Mouse (Mus musculus) forebrain, embryonic 11.5 days (tissue): Measurements from ENCODE around the gene Tsnax. TPM values are rescaled to one million over a fixed set of nuclear protein-coding genes. Genes with fewer than 3 reads are reported as not detected.

ENCODE experiments used
- ATAC-seq: fragments of 200-750 bp; cut with Nextera tagmentation; replicated peaks from 2 replicates; pipeline ENCODE4 v1.8.0; 2017; ENCODE audit warnings: moderate TSS enrichment; ENCODE audit not compliant: low FRiP score
- DNase-seq: peaks from one replicate; pipeline ENCODE4 v3.0.0-alpha.2; 2017; ENCODE audit warnings: low spot score
- H3K27ac ChIP-seq: fragments of 300-500 bp; sonication (generic); 2 replicates; pipeline ENCODE4 v1.5.1; 2014; ENCODE audit warnings: low read depth, low read length
- H3K27me3 ChIP-seq: fragments of 300-500 bp; sonication (generic); 2 replicates; pipeline ENCODE4 v1.6.1; 2014; ENCODE audit warnings: mild to moderate bottlenecking, low read length, mixed read lengths; ENCODE audit not compliant: control insufficient read depth, insufficient read depth
- H3K36me3 ChIP-seq: fragments of 300-500 bp; sonication (generic); 2 replicates; pipeline ENCODE4 v1.6.1; 2014; ENCODE audit warnings: mild to moderate bottlenecking, low read length, moderate library complexity, mixed read lengths; ENCODE audit not compliant: control insufficient read depth, insufficient read depth
- H3K4me1 ChIP-seq: fragments of 300-500 bp; sonication (generic); replicated peaks from 2 replicates; pipeline ENCODE4 v1.6.1; 2014; ENCODE audit warnings: low read length, mixed read lengths; ENCODE audit not compliant: control insufficient read depth, insufficient read depth
- H3K4me2 ChIP-seq: fragments of 300-500 bp; sonication (generic); 2 replicates; pipeline ENCODE4 v1.6.1; 2014; ENCODE audit warnings: low read depth, mild to moderate bottlenecking, low read length, moderate library complexity, mixed read lengths; ENCODE audit not compliant: severe bottlenecking
- H3K4me3 ChIP-seq: fragments of 300-500 bp; sonication (generic); 2 replicates; pipeline ENCODE4 v1.5.1; 2014; ENCODE audit warnings: low read depth, low read length
- H3K9ac ChIP-seq: fragments of 300-500 bp; sonication (generic); 2 replicates; pipeline ENCODE4 v1.6.1; 2014; ENCODE audit warnings: low read length
- H3K9me3 ChIP-seq: fragments of 300-500 bp; sonication (generic); 2 replicates; pipeline ENCODE4 v1.6.1; 2016; ENCODE audit warnings: low read length, mixed read lengths; ENCODE audit not compliant: control insufficient read depth
- WGBS: fragments of 180-500 bp; shearing (Covaris S2); extraction: QIAGEN DNeasy Blood & Tissue Kit; methylation state at CpG from one replicate; pipeline ENCODE4 v1.1.7; 2014; 5-methylcytosine and 5-hydroxymethylcytosine counted together
- polyA plus RNA-seq: library from polyadenylated mRNA; unstranded; fragments of >200 nt; fragmentation: Nextera tagmentation; extraction: Ambion mirVana; gene quantifications from 2 replicates; pipeline ENCODE4 v1.2.1, GENCODE M21; 2014

Tsnax gene
- polyA plus RNA-seq, 1 experiment from 2014 or later = 126 TPM

- WGBS = 35% methylated on average over 8 of the region's 8 CpGs
- Histone ChIP-seq H3K9ac (no peak overlapping the region), H3K36me3 (no peaks in the 10 kb centered on the region; the same call in 1 of the 2 replicates), H3K27me3 (no peaks in the 10 kb centered on the region), H3K27ac (no peak overlapping the region), H3K4me3 (no peak overlapping the region), H3K4me2 (no peak overlapping the region), H3K9me3 (no peaks in the 10 kb centered on the region), H3K4me1 (no peaks in the 10 kb centered on the region)
- DNase-seq (peak; percentile 86), ATAC-seq (peak; percentile 61)
Measured at GRCm38 (mm10) chr8:125034669-125035068, 21.9 kb downstream of the Tsnax start.

- whole genome bisulfite sequencing = 90% methylated on average over 7 of the region's 7 CpGs
- Histone ChIP-seq H3K9me3 (no peaks in the 10 kb centered on the region), H3K27me3 (no peaks in the 10 kb centered on the region), H3K4me1 (no peaks in the 10 kb centered on the region), H3K4me3 (no peak overlapping the region), H3K4me2 (no peak overlapping the region), H3K27ac (no peak overlapping the region), H3K9ac (no peak overlapping the region), H3K36me3 (no peaks in the 10 kb centered on the region; the same call in 1 of the 2 replicates)
- DNase-seq (no peak), ATAC-seq (no peak)
Measured at GRCm38 (mm10) chr8:125037081-125037480, 24.3 kb downstream of the Tsnax start.

GRCm38 (mm10) chr8:125038731-125039130 is 25.9 kb downstream of the Tsnax start:
- no peak overlapping the region for H3K9ac ChIP-seq

DNA sequence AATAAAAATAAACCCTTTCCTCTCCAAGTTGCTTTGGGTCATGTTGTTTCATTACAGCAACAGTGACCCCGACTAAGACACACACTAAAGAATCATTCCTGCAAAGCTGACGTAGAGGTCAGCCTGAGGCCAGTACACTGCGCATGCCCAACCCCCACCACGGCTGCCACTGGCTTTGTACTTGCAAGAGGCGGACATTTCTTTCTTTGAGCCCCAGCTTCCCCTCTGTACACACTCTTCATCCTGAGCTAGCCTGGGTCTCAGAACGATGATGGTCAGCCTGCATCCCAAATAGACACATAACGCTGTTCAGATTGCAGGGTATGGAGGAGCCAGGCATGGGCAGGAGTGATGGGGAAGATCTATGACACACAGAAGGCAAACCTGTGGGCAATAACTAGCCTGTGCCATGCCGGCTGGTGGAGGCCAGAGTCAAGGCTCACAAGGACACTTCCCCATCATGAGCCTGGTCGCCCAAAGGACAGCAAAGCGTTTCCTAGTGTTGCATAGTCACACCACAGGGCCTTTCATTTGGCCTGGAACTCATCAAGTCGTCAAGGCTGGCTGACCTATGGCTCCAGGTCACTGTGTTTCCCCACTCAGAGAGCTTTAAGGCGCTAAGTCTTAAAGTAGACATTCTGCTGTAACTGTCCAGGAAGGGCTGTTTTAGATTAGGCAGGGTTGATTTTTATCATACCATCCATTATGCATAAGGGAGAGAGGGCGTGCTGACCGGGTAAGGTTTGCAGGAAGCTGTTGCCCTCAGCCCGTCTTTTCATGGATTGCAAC is 28.0 kb downstream of the Tsnax start:
- no peak for ATAC-seq
- no peaks in the 10 kb centered on the region for H3K4me1 ChIP-seq
- WGBS = 82% methylated on average over 15 of the region's 15 CpGs
- H3K27me3 ChIP-seq = no peaks in the 10 kb centered on the region
- H3K27ac ChIP-seq = no peak overlapping the region
- no peak overlapping the region for H3K9ac ChIP-seq
- no peaks in the 10 kb centered on the region for H3K9me3 ChIP-seq
- no peak for DNase-seq
- no peak overlapping the region for H3K4me3 ChIP-seq
- no peak overlapping the region for H3K4me2 ChIP-seq
- no peaks in the 10 kb centered on the region; the same call in 1 of the 2 replicates for H3K36me3 ChIP-seq

More at GRCm38 (mm10) chr8:125038731-125039130, 25.9 kb downstream of the Tsnax start:
- H3K4me3 ChIP-seq = no peak overlapping the region
- H3K4me2 ChIP-seq = no peak overlapping the region
- 94% methylated on average over 15 of the region's 15 CpGs for WGBS
- ATAC-seq (no peak), DNase-seq (no peak)
- no peaks in the 10 kb centered on the region for H3K9me3 ChIP-seq
- H3K36me3 ChIP-seq = no peaks in the 10 kb centered on the region; the same call in 1 of the 2 replicates
- H3K27me3 ChIP-seq = no peaks in the 10 kb centered on the region
- H3K4me1 ChIP-seq = no peaks in the 10 kb centered on the region
- no peak overlapping the region for H3K27ac ChIP-seq

DNA sequence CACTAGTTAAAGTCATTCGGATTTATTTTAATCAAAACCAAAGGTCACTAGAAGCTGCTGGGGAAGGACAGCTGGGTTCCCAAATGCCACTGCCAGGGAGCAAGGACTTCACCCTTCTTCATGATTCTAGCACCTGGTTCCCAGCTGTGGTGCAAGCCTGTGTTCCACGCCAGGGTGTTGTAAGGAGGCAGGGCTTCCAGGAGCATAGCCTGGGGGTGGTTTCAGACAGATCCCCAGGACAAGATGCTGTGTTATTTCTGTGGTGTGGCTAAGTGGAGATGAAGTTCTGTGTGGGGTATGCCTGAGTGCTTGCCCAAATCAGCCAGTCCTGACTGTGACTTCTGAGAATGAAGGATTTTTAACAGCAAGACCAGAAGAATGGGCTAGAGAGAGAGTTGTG is 28.7 kb downstream of the Tsnax start:
- Histone ChIP-seq H3K9me3 (no peaks in the 10 kb centered on the region), H3K27me3 (no peaks in the 10 kb centered on the region), H3K27ac (no peak overlapping the region), H3K4me2 (no peak overlapping the region), H3K36me3 (no peaks in the 10 kb centered on the region; the same call in 1 of the 2 replicates), H3K4me1 (no peaks in the 10 kb centered on the region), H3K9ac (no peak overlapping the region), H3K4me3 (no peak overlapping the region)
- DNase-seq = no peak
- WGBS = 70% methylated on average over 2 of the region's 2 CpGs
- no peak for ATAC-seq

GRCm38 (mm10) chr8:125043394-125043793 is 30.6 kb downstream of the Tsnax start:
- ATAC-seq = no peak

GRCm38 (mm10) chr8:125043935-125044334 is 31.1 kb downstream of the Tsnax start:
- 60% methylated on average over 9 of the region's 9 CpGs for WGBS
- Histone ChIP-seq H3K4me1 (no peaks in the 10 kb centered on the region), H3K36me3 (no peaks in the 10 kb centered on the region; the same call in 1 of the 2 replicates), H3K4me2 (no peak overlapping the region), H3K27me3 (no peaks in the 10 kb centered on the region), H3K27ac (no peak overlapping the region), H3K9ac (no peak overlapping the region), H3K4me3 (no peak overlapping the region), H3K9me3 (no peaks in the 10 kb centered on the region)
- no peak for DNase-seq
- no peak for ATAC-seq

More at GRCm38 (mm10) chr8:125043394-125043793, 30.6 kb downstream of the Tsnax start:
- H3K9ac ChIP-seq = no peak overlapping the region
- no peaks in the 10 kb centered on the region for H3K27me3 ChIP-seq
- no peaks in the 10 kb centered on the region for H3K4me1 ChIP-seq
- no peak overlapping the region for H3K4me3 ChIP-seq
- H3K27ac ChIP-seq = no peak overlapping the region
- no peaks in the 10 kb centered on the region; the same call in 1 of the 2 replicates for H3K36me3 ChIP-seq
- no peak overlapping the region for H3K4me2 ChIP-seq
- H3K9me3 ChIP-seq = no peaks in the 10 kb centered on the region
- 78% methylated on average over 7 of the region's 7 CpGs for WGBS
- DNase-seq = no peak

GRCm38 (mm10) chr8:125045760-125046159 is 33.0 kb downstream of the Tsnax start:
- 79% methylated on average over 1 of the region's 1 CpGs for WGBS
- Histone ChIP-seq H3K4me3 (no peak overlapping the region), H3K27me3 (no peaks in the 10 kb centered on the region), H3K4me1 (no peaks in the 10 kb centered on the region), H3K27ac (no peak overlapping the region), H3K9me3 (no peaks in the 10 kb centered on the region), H3K4me2 (no peak overlapping the region), H3K9ac (no peak overlapping the region), H3K36me3 (no peaks in the 10 kb centered on the region)
- no peak for DNase-seq
- ATAC-seq = no peak
